Mouse (Mus musculus) forebrain, embryonic 15.5 days (tissue): ENCODE results near the gene Fam214a. TPM values are rescaled to one million over a fixed set of nuclear protein-coding genes. Genes with fewer than 3 reads are reported as not detected.

Experiments used
- ATAC-seq: fragments of 200-750 bp; cut with Nextera tagmentation; replicated peaks from 2 replicates; pipeline ENCODE4 v1.8.0; 2017; ENCODE audit warnings: mild to moderate bottlenecking, moderate TSS enrichment, moderate library complexity
- H3K27ac ChIP-seq: fragments of 300-500 bp; sonication (generic); replicated peaks from 2 replicates; pipeline ENCODE4 v1.5.1; 2015; ENCODE audit warnings: mild to moderate bottlenecking, inconsistent platforms
- H3K27me3 ChIP-seq: fragments of 300-500 bp; sonication (generic); 2 replicates; pipeline ENCODE4 v1.6.1; 2015; ENCODE audit warnings: inconsistent platforms
- H3K36me3 ChIP-seq: fragments of 300-500 bp; sonication (generic); 2 replicates; pipeline ENCODE4 v1.6.1; 2015; ENCODE audit warnings: mild to moderate bottlenecking, inconsistent platforms
- H3K4me1 ChIP-seq: fragments of 300-500 bp; sonication (generic); 2 replicates; pipeline ENCODE4 v1.6.1; 2015; ENCODE audit warnings: inconsistent platforms
- H3K4me2 ChIP-seq: fragments of 300-500 bp; sonication (generic); replicated peaks from 2 replicates; pipeline ENCODE4 v1.6.1; 2015; ENCODE audit warnings: mild to moderate bottlenecking, inconsistent platforms
- H3K4me3 ChIP-seq: fragments of 300-500 bp; sonication (generic); 2 replicates; pipeline ENCODE4 v1.5.1; 2015; ENCODE audit warnings: mild to moderate bottlenecking, inconsistent platforms
- H3K9ac ChIP-seq: fragments of 300-500 bp; sonication (generic); replicated peaks from 2 replicates; pipeline ENCODE4 v1.6.1; 2015; ENCODE audit warnings: mild to moderate bottlenecking, inconsistent platforms
- H3K9me3 ChIP-seq: fragments of 300-500 bp; sonication (generic); 2 replicates; pipeline ENCODE4 v1.6.1; 2016; ENCODE audit warnings: inconsistent platforms
- WGBS: fragments of 180-500 bp; shearing (Covaris S2); methylation state at CpG from one replicate; pipeline ENCODE4 v1.1.7; 2015; ENCODE audit warnings: mixed read lengths; 5-methylcytosine and 5-hydroxymethylcytosine counted together
- polyA plus RNA-seq: library from polyadenylated mRNA; unstranded; fragments of >200 nt; fragmentation: Nextera tagmentation; extraction: Ambion mirVana; gene quantifications from 2 replicates; pipeline ENCODE4 v1.2.1, GENCODE M21; 2015

The Fam214a gene
- polyA plus RNA-seq, 1 experiment from 2014 or later, result 29.8 TPM

DNA sequence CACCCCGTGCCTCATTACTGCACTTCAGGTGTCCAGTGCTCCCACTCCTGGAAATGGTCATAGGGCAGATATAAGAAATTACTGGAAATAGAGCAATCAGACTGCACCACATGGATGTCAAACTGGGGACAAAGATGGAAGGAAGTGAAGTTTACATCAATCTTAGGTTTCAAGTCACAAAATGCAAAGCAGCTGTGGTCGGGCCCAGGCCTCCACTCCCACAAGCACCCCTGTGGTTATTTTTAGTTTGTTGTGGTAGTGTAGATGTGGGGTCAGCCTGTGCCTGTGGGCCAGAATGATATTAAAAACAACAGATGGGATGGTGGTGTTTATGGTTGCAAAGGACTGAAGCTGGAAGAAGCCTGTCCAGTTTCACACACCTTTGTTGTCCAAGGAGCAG is 33.1 kb downstream of the Fam214a start:
- H3K27me3 ChIP-seq, result no peaks in the 10 kb centered on the region
- no peaks in the 10 kb centered on the region for H3K36me3 ChIP-seq
- H3K9ac ChIP-seq, result no peak overlapping the region
- no peaks in the 10 kb centered on the region for H3K4me1 ChIP-seq
- no peak overlapping the region for H3K4me2 ChIP-seq
- no peak overlapping the region for H3K27ac ChIP-seq
- 70% methylated on average over 2 of the region's 2 CpGs for WGBS
- no peaks in the 10 kb centered on the region for H3K9me3 ChIP-seq
- ATAC-seq, result no peak
- no peak overlapping the region for H3K4me3 ChIP-seq

DNA sequence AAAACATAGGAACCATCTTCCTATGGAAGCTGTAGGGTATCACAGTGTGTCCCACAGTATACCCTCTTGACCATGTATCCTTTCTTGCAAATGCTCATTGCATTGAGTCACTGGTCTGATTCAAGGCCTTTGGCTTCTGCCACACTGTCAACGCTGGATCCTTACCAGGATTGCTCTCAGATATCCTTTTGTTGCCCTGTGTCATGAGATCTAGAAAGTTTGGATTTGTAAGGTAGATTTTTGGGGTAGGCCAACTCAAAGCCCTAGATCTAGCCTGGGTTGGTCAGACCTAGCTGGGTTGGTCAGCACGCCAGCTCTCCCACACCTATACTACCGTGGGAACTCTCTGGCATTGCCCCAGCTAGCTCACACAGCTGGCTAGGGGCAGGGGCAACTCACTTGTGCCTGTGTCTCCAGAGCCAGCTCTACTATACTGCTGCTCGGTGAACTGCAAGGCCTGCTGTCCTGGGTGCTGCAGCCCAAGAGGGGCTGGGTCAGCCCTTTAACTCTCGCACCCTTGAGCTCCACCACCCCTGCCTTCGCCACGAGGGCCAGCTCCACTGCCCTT is 36.3 kb downstream of the Fam214a start:
- no peak for ATAC-seq

DNA sequence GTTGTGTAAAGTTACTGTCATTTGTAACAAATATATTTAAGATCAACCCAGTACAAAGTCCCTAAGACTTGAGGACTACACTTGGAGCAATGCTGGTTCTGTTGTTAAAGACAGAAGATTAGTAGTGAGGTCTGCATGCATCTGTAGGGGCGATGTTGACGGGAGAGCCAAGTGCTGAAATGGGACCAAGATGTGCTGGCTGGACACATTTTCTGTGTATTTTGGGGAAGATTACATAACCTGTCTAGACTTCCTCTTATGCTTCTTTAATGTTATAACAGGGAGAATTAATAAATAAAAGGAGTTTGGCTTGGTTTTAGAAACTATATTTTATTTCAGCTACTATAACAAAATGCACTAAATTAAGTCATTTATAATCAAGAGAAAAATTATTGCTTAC is 37.3 kb downstream of the Fam214a start:
- ATAC-seq, result no peak
- H3K36me3 ChIP-seq, result no peaks in the 10 kb centered on the region

More for the DNA sequence above, 36.3 kb downstream of the Fam214a start:
- Histone ChIP-seq H3K4me3 (no peak overlapping the region), H3K4me2 (no peak overlapping the region), H3K9me3 (no peaks in the 10 kb centered on the region), H3K4me1 (no peaks in the 10 kb centered on the region), H3K9ac (no peak overlapping the region), H3K27me3 (no peaks in the 10 kb centered on the region), H3K27ac (no peak overlapping the region), H3K36me3 (no peaks in the 10 kb centered on the region)
- 91% methylated on average over 7 of the region's 7 CpGs for WGBS

DNA sequence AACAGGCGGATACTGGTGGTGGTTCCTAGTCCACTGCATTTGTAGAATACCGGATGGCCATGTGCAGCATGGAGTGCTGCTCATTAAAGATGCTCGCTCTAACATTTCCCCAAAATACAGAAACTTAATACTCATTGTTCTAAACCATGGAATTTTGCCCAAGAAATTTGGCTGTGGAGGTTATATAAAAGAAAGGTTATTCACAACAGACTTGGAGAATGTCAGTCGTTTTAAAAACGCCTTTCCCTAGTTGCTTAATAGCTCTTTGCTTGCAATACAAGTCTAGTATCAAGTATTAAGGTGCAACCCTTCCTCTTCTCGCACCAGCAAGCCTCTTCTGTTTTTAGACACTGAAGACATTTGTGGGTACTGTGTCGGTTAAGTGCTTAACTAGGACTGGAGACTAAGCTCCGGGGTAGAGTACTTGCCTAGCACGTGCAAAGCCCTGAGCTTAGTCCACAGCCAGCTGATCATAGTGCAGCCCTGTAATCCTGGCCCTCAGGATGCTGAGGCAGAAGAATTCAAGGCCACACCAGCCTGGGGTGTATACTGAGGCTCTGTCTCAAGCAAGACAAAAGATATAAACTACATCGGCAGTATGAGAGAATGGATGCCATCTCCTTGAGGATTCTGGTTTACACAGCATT is 42.0 kb downstream of the Fam214a start:
- no peak for ATAC-seq
- Histone ChIP-seq H3K4me3 (no peak overlapping the region), H3K27ac (no peak overlapping the region), H3K4me1 (0 out of 2 replicates have a peak, but pooled peaks cover 4% of the 10 kb centered on the region), H3K36me3 (no peaks in the 10 kb centered on the region), H3K27me3 (no peaks in the 10 kb centered on the region), H3K9ac (no peak overlapping the region), H3K4me2 (no peak overlapping the region), H3K9me3 (no peaks in the 10 kb centered on the region)
- WGBS, result 70% methylated on average over 10 of the region's 10 CpGs

More for the DNA sequence above, 37.3 kb downstream of the Fam214a start:
- H3K4me2 ChIP-seq, result no peak overlapping the region
- H3K4me1 ChIP-seq, result 0 out of 2 replicates have a peak, but pooled peaks cover 4% of the 10 kb centered on the region
- WGBS, result 85% methylated on average over 2 of the region's 2 CpGs
- H3K9me3 ChIP-seq, result no peaks in the 10 kb centered on the region
- H3K9ac ChIP-seq, result no peak overlapping the region
- no peak overlapping the region for H3K4me3 ChIP-seq
- H3K27me3 ChIP-seq, result no peaks in the 10 kb centered on the region
- no peak overlapping the region for H3K27ac ChIP-seq

DNA sequence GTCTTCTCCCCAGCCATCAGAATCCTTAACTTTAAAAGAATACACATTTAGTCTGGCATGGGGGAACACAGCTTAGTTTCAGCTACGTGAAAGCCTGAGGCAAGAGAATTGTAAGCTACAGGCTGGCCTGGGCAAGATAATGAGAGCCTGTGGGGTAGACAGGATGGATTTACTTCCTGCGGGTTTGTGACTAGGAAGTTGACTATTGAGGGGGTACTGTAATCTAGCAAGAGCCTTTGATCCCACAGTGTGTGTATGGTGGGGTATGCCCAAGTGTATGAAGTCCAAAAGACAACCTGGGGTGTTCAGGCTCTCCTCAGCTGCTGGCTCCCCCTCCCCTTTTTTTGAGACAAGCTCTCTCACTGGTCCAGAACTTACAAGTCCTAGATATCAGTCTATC is 43.7 kb downstream of the Fam214a start:
- Histone ChIP-seq H3K4me1 (peaks cover 8% of the 10 kb centered on the region; the same call in 1 of the 2 replicates), H3K9ac (no peak overlapping the region), H3K36me3 (peaks cover 2% of the 10 kb centered on the region; the same call in 1 of the 2 replicates), H3K27ac (no peak overlapping the region), H3K4me2 (no peak overlapping the region), H3K9me3 (no peaks in the 10 kb centered on the region), H3K4me3 (no peak overlapping the region), H3K27me3 (no peaks in the 10 kb centered on the region)
- ATAC-seq, result no peak
- WGBS, result 57% methylated on average over 2 of the region's 2 CpGs

DNA sequence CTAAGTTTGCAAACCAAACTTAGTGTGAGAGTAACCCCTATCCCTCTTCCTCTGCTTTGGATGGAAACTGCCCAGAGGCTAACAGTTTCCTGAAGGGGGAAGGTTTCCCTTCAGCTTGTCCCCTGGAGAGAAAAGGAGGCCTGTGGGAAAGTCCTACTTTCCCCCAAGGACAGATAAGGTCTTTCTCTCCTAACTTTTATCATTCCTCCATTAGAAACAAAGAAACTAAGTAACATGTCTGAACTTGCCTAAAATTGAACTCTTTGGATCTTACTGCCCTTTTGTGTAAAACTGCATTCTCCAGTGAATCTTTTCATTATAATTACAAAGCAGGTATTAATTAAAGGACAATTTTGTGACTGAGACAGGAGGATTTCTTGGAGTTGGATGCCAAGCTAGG is 45.3 kb downstream of the Fam214a start:
- H3K4me1 ChIP-seq, result peaks cover 12% of the 10 kb centered on the region; the same call in 1 of the 2 replicates
- H3K9me3 ChIP-seq, result no peaks in the 10 kb centered on the region
- H3K4me3 ChIP-seq, result no peak overlapping the region
- H3K27me3 ChIP-seq, result no peaks in the 10 kb centered on the region
- H3K4me2 ChIP-seq, result no peak overlapping the region
- H3K9ac ChIP-seq, result no peak overlapping the region
- H3K27ac ChIP-seq, result no peak overlapping the region
- no peak for ATAC-seq
- H3K36me3 ChIP-seq, result peaks cover 2% of the 10 kb centered on the region; the same call in 1 of the 2 replicates

DNA sequence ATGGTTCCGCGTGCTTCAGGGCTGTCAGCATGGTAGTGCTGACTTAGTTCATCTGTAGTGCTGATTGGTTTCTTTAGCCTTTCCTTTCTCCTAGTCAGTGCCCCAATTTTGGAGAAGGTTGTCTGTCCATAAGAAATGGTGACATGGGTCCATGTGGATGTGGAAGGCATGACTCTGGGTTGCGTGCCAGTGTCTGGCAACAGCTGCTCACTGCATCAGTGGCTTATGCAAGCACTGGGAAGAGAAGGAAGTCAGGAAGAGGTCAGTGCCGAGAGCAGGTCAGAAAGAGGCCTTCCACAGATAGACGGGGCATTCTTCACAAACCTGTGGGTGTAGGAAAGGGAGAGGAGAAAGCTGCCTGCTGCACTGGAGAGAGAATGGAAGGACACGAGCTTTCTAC is 48.3 kb downstream of the Fam214a start:
- no peaks in the 10 kb centered on the region for H3K27me3 ChIP-seq
- no peak overlapping the region for H3K4me3 ChIP-seq
- H3K36me3 ChIP-seq, result peaks cover 5% of the 10 kb centered on the region
- H3K9ac ChIP-seq, result no peak overlapping the region
- H3K9me3 ChIP-seq, result no peaks in the 10 kb centered on the region
- no peak overlapping the region for H3K27ac ChIP-seq
- ATAC-seq, result no peak
- 88% methylated on average over 6 of the region's 6 CpGs for WGBS
- no peak overlapping the region for H3K4me2 ChIP-seq
- peaks cover 9% of the 10 kb centered on the region; the same call in 1 of the 2 replicates for H3K4me1 ChIP-seq

DNA sequence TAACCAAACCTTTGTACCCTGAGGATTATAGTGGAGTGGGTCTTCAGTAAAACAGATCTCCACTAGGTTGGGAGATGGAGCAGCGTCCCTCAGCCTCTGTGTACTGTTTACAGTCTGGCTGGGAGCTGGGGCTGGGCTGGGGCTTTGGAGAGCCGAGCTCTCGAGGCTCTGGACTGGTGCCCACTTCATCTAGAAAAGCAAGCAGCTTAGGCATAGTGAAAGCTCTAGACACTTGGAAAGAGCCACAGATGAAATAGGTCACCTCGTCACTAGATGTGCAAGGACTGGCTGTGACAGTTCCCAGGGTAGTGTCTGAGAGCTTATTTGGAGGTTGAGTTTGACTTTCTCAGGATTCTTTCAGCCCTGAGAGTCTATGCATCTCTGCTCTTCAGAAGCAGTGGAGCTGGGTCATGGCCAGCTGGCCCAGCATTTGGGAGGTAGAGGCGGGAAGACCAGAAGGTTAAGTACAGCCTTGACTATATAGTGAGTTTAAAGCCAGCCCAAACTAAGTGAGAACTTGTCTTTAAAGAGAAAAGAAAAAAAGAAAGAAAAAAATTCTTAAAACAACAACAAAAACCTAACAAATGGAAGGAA is 49.0 kb downstream of the Fam214a start:
- ATAC-seq, result no peak; the same call in 1 of the 2 replicates
- H3K4me1 ChIP-seq, result peaks cover 9% of the 10 kb centered on the region; the same call in 1 of the 2 replicates
- H3K9ac ChIP-seq, result no peak overlapping the region
- 42% methylated on average over 5 of the region's 5 CpGs for WGBS
- H3K27me3 ChIP-seq, result no peaks in the 10 kb centered on the region
- H3K4me2 ChIP-seq, result no peak overlapping the region
- peaks cover 11% of the 10 kb centered on the region for H3K36me3 ChIP-seq
- no peak overlapping the region for H3K27ac ChIP-seq
- H3K9me3 ChIP-seq, result no peaks in the 10 kb centered on the region
- no peak overlapping the region for H3K4me3 ChIP-seq

DNA sequence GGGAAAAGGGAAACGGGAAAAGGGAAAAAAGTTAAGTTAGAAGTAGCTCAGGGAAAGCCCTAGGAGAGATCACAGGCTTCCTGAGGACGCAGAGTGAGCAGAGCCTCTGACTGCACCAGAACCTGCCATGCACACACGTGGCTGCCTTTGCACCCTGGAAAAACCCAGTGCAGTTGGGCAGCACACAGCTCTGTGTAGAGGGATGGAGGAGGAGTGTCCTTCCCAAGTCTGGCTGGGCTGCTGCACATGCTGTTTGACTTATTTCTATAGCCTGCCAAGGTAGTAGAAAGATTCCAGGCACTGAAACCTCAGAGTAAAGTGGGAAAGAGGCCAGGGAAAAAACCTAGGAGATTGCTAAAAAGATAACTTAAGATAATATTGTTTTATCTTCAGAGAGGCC is 49.6 kb downstream of the Fam214a start:
- no peak for ATAC-seq
- Histone ChIP-seq H3K27me3 (no peaks in the 10 kb centered on the region), H3K9ac (no peak overlapping the region), H3K27ac (no peak overlapping the region), H3K36me3 (peaks cover 14% of the 10 kb centered on the region), H3K4me3 (no peak overlapping the region), H3K4me1 (peaks cover 9% of the 10 kb centered on the region; the same call in 1 of the 2 replicates), H3K9me3 (no peaks in the 10 kb centered on the region), H3K4me2 (no peak overlapping the region)
- 75% methylated on average over 3 of the region's 3 CpGs for WGBS

DNA sequence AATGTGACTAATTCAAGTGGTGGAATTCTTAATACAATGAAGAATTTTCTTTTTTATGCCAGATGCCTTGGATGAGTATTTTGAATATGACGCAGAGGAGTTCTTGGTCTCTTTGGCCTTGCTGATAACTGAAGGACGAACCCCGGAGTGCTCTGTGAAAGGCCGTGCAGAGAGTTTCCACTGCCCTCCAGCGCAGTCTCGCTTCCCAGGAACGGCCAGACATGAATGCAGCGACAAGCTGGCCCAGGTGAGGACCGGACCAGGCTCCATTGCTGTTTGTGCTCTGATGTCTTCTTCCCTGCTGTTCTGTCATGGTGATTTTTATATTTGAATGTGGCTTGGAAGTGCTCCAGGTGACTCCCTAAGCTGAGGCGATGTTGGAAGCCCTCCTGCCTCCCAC is 51.5 kb downstream of the Fam214a start:
- peaks cover 9% of the 10 kb centered on the region; the same call in 1 of the 2 replicates for H3K4me1 ChIP-seq
- H3K27me3 ChIP-seq, result no peaks in the 10 kb centered on the region
- H3K4me2 ChIP-seq, result no peak overlapping the region
- no peak overlapping the region for H3K4me3 ChIP-seq
- H3K9me3 ChIP-seq, result no peaks in the 10 kb centered on the region
- H3K27ac ChIP-seq, result no peak overlapping the region
- 93% methylated on average over 10 of the region's 10 CpGs for WGBS
- no peak for ATAC-seq
- H3K36me3 ChIP-seq, result peaks cover 25% of the 10 kb centered on the region
- no peak overlapping the region for H3K9ac ChIP-seq

DNA sequence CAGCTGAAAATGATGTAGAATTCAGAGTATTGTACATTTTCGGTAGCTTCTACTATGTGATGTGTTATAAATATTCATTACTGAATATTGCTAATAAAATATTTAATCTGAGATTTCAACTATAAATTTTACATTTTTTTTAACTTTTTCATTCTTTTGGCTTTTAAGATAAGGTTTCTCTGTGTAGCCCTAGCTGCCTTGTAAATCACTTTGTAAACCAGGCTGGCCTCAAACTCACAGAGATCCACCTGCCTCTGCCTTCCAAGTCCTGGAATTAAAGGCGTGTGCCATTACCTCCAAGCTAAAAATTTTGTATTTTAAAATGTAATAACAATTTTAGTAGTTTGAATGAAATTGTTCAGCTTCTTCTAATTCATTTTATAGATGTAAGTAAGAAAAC is 63.9 kb downstream of the Fam214a start:
- Histone ChIP-seq H3K4me2 (no peak overlapping the region), H3K9me3 (no peaks in the 10 kb centered on the region), H3K27ac (no peak overlapping the region), H3K27me3 (no peaks in the 10 kb centered on the region), H3K4me1 (no peaks in the 10 kb centered on the region), H3K36me3 (peaks cover 68% of the 10 kb centered on the region), H3K4me3 (no peak overlapping the region), H3K9ac (no peak overlapping the region)
- 80% methylated on average over 2 of the region's 2 CpGs for WGBS
- no peak for ATAC-seq

DNA sequence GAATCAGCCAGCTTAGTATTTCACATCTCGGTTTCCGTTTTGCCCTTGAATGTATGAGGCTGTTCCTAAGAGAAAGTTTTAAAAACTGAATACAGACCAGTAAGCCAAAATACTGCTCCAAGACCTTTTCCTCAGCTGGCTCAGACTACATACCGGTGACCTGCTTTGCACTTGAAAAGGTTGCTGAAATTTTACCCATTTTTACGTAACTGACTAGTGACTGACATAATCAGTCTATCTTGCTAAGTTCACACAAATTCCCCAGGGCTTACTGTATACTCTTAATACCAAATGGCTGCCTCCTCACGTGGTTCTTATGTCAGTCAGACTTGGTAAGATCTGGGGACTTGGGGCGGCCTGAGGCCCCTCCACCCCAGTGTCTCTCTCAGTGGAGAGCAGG is 66.5 kb downstream of the Fam214a start:
- no peaks in the 10 kb centered on the region for H3K9me3 ChIP-seq
- no peaks in the 10 kb centered on the region for H3K4me1 ChIP-seq
- 88% methylated on average over 6 of the region's 6 CpGs for WGBS
- H3K27me3 ChIP-seq, result no peaks in the 10 kb centered on the region
- H3K36me3 ChIP-seq, result peaks cover 66% of the 10 kb centered on the region
- no peak overlapping the region for H3K4me2 ChIP-seq
- no peak overlapping the region for H3K4me3 ChIP-seq
- no peak for ATAC-seq
- H3K27ac ChIP-seq, result no peak overlapping the region
- H3K9ac ChIP-seq, result no peak overlapping the region
